Mouse (Mus musculus): ENCODE data around the gene Gm38392. TPM values are rescaled to one million over a fixed set of nuclear protein-coding genes. Genes with fewer than 3 reads are reported as not detected.

The Gm38392 gene
- polyA plus RNA-seq, 1 experiment from 2014 or later, result 0.26 TPM

Small RNA genes lying within 50 kb of the gene (microRNA-seq; reads per million reads assigned to microRNA genes)
- not detected for gene Gm25641
- gene Mir3093, result 23.7 reads per million, percentile 33 among the genes with 10 or more reads in this experiment
- not detected for gene Mir9-1

Other genes with a start within 250 kb of the Gm38392 start
- gene Gpatch4, start 244.1 kb downstream of the Gm38392 start, polyA plus RNA-seq (2015; fragmentation: Nextera tagmentation; extraction: Ambion mirVana), result 36.6 and 42.6 TPM in 2 replicates
- gene Naxe, start 228.7 kb downstream of the Gm38392 start, polyA plus RNA-seq (2015; fragmentation: Nextera tagmentation; extraction: Ambion mirVana), result 155 and 159 TPM in 2 replicates
- 0.38 TPM in 1 of 2 replicates, not detected in the other for gene Ttc24, start 208.9 kb downstream of the Gm38392 start, polyA plus RNA-seq (2015; fragmentation: Nextera tagmentation; extraction: Ambion mirVana)
- gene Iqgap3, start 205.2 kb downstream of the Gm38392 start, polyA plus RNA-seq (2015; fragmentation: Nextera tagmentation; extraction: Ambion mirVana), result 2.8 and 4.9 TPM in 2 replicates
- gene Mef2d, start 144.8 kb downstream of the Gm38392 start, polyA plus RNA-seq (2015; fragmentation: Nextera tagmentation; extraction: Ambion mirVana), result 14.3 and 20.3 TPM in 2 replicates
- 0.78 and 0.83 TPM in 2 replicates for gene Rhbg, start 32.5 kb downstream of the Gm38392 start, polyA plus RNA-seq (2015; fragmentation: Nextera tagmentation; extraction: Ambion mirVana)
- gene Tsacc, start 9.8 kb upstream of the Gm38392 start, polyA plus RNA-seq (2015; fragmentation: Nextera tagmentation; extraction: Ambion mirVana), result 9.5 and 12.4 TPM in 2 replicates
- gene Cct3, start 9.9 kb upstream of the Gm38392 start, polyA plus RNA-seq (2015; fragmentation: Nextera tagmentation; extraction: Ambion mirVana), result 426 and 468 TPM in 2 replicates
- gene Glmp, start 37.8 kb upstream of the Gm38392 start, polyA plus RNA-seq (2015; fragmentation: Nextera tagmentation; extraction: Ambion mirVana), result 102 and 129 TPM in 2 replicates
- gene Tmem79, start 48.9 kb upstream of the Gm38392 start, polyA plus RNA-seq (2015; fragmentation: Nextera tagmentation; extraction: Ambion mirVana), result 1.9 and 3.3 TPM in 2 replicates
- 57.7 and 60.8 TPM in 2 replicates for gene Smg5, start 49.0 kb upstream of the Gm38392 start, polyA plus RNA-seq (2015; fragmentation: Nextera tagmentation; extraction: Ambion mirVana)
- gene Paqr6, start 77.4 kb upstream of the Gm38392 start, polyA plus RNA-seq (2015; fragmentation: Nextera tagmentation; extraction: Ambion mirVana), result 1.6 and 2.5 TPM in 2 replicates
- 0.15 and 0.28 TPM in 2 replicates for gene Bglap3, start 85.5 kb upstream of the Gm38392 start, polyA plus RNA-seq (2015; fragmentation: Nextera tagmentation; extraction: Ambion mirVana)
- gene Bglap2, start 91.5 kb upstream of the Gm38392 start, polyA plus RNA-seq (2015; fragmentation: Nextera tagmentation; extraction: Ambion mirVana), result not detected in 2 replicates
- not detected in 2 replicates for gene Bglap, start 97.3 kb upstream of the Gm38392 start, polyA plus RNA-seq (2015; fragmentation: Nextera tagmentation; extraction: Ambion mirVana)
- 25.8 and 52.7 TPM in 2 replicates for gene Pmf1, start 123.1 kb upstream of the Gm38392 start, polyA plus RNA-seq (2015; fragmentation: Nextera tagmentation; extraction: Ambion mirVana)
- 33.6 and 36.4 TPM in 2 replicates for gene Slc25a44, start 137.9 kb upstream of the Gm38392 start, polyA plus RNA-seq (2015; fragmentation: Nextera tagmentation; extraction: Ambion mirVana)
- 28.2 and 28.8 TPM in 2 replicates for gene Sema4a, start 174.0 kb upstream of the Gm38392 start, polyA plus RNA-seq (2015; fragmentation: Nextera tagmentation; extraction: Ambion mirVana)
- 70.3 and 78.7 TPM in 2 replicates for gene Lmna, start 222.7 kb upstream of the Gm38392 start, polyA plus RNA-seq (2015; fragmentation: Nextera tagmentation; extraction: Ambion mirVana)
- 18.6 and 19.2 TPM in 2 replicates for gene Mex3a, start 245.2 kb upstream of the Gm38392 start, polyA plus RNA-seq (2015; fragmentation: Nextera tagmentation; extraction: Ambion mirVana)